Mouse (Mus musculus) left cerebral cortex, adult 2 months (tissue): ENCODE measurements around the gene Vmn1r67. TPM values are rescaled to one million over a fixed set of nuclear protein-coding genes. Genes with fewer than 3 reads are reported as not detected.

Experiments used
- DNase-seq, 2 experiments: peaks; one replicate each; pipeline ENCODE4 v3.0.0; 2021 to 2022; ENCODE audit warnings: low spot score in 2 of 2, mixed read lengths in 1 of 2; ENCODE audit errors: extremely low spot score in 1 of 2
- H3K27ac ChIP-seq: fragments of 200-600 bp; 2 replicates; pipeline ENCODE4 v1.8.1; 2022
- H3K4me3 ChIP-seq: fragments of 200-600 bp; 2 replicates; pipeline ENCODE4 v1.8.1; 2022
- CTCF ChIP-seq: fragments of 200-600 bp; IDR thresholded peaks from 2 replicates; pipeline ENCODE4 v1.8.1; 2022; ENCODE audit warnings: antibody characterized with exemption, mild to moderate bottlenecking, moderate library complexity
- intact Hi-C: fragments of 180-260 bp; cut with DNase I; formaldehyde crosslinking; loops from one replicate; pipeline ENCODE4 v1.15.1; 2025
- long read RNA-seq, 2 experiments: library from polyadenylated mRNA; stranded (forward); transcript quantifications; one replicate each; pipeline ENCODE4 v2.0.0; 2021; ENCODE audit warnings: borderline mapping rate in 2 of 2
- total RNA-seq, 2 experiments: library from RNA; stranded (reverse); gene quantifications; 2 replicates each; pipeline ENCODE4 v1.2.3; 2021

Vmn1r67 gene
- not detected for total RNA-seq
- long read RNA-seq, experiment 1, result 0 reads
- long read RNA-seq, experiment 2, result 0 reads

DNA sequence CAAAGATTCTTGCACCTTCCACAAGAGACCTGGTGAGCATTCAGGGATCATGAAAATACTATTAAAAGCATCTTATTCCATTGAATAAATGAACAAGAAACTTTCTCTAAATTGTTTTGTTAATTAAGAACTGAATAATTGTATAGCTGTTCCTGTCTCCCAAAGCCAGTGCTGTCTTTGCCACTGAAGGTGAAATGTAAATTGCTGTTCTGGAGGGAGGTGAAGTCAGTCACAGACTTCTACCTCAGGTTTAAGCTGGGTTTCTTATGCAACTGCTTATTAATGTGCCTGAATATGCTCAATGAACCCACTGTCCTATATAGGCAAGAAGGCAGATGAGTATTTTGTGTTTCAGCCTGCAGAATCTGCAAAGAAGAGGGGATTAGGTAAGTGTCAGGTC is at the start of gene Vmn1r67:
Vmn1r67 (plus strand) TSS at position 301 of the 400 bp plus-strand sequence.
- no peak for DNase-seq
- no peak for TF ChIP-seq CTCF
- H3K4me3 ChIP-seq, result no peak within 1 kb of the TSS
- H3K27ac ChIP-seq, result no peak within 1 kb of the TSS
- intact Hi-C loops, result no loop called here

DNA sequence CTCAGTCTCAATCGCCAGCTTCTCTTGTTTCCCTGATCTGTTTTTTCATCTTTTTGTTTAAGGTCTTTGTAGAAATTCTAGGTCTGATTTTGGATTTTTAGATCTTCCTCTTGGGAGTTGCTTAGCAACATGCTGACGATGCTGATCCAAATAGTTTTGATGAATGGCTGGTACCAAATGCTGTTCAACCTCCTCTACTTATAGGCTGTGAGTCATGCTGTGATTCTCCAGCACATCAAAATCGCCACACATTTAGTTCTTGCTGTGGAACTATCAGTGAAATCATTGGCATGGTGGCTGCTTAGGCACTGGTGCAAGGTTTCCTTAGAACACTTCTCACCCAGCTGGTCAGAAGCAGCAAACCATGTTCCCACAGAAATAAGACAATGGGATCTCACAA is 15.0 kb downstream of the Vmn1r67 start:
- intact Hi-C loops, result no loop called here
- TF ChIP-seq CTCF, result no peak
- peak in 1 of 2 experiments; percentile 11 for DNase-seq
- H3K27ac ChIP-seq, result no peak overlapping the region
- no peak overlapping the region for H3K4me3 ChIP-seq

DNA sequence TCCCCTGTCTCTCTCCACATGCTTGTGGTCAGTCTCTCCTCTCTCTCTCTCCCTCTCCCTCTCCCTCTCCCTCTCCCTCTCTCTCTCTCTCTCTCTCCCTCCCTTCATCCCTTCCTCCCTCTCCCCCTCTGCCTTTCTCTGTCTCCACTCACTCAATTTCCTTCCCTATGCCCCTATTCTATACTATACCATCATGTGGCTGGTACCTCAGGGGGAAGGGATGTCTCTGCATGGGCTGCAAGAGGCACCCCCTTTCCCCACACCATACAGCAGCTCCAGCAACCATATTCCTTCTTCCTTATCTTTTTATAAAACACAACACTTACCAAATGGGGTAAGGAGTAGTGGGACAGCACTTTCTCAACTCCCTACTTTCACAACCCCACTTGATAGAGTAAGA is 36.7 kb downstream of the Vmn1r67 start:
- TF ChIP-seq CTCF, result no peak

DNA sequence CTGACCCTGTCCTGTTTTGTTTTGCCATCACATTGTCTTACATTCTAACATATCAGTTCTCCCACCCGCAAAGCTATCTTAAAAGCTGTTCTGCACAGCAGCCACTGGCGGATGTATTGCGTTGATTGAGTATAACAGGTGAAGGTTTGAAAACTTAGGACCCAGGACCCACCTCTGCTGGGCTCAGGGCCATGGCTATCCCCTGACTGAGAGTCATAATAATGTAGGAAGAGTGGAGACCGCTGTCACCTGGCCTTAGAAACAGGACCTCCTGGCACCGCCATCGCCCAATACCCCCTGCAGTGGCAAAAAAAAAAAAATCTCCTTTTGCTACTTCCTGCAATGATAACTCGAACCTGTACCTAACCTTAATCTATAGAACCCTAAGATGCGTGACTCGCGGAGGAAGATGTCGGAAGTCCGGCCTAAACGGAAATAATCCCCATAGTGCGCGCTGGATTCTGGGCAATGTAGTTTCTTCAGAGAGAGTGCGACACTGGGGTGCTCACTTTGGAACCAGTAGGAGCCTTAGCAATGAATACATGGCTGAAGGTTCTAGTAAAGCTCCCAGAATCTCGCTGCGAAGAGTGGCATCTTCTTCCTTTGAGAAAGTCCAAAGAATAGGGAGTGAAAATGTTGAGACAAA is 37.6 kb downstream of the Vmn1r67 start:
- TF ChIP-seq CTCF, result no peak
- DNase-seq, result peak; percentile 38 to 51
- H3K27ac ChIP-seq, result 0 out of 2 replicates have a peak overlapping the region, but pooled peaks have one; percentile 44
- intact Hi-C loops, result loop anchor here (10.0 kb wide), 1 partner anchor 2004 kb away; no protein-coding TSS in a partner anchor
- peak overlapping the region; percentile 48 for H3K4me3 ChIP-seq

More for the DNA sequence above, 36.7 kb downstream of the Vmn1r67 start:
- intact Hi-C loops, result loop anchor here (10.0 kb wide), 1 partner anchor 2005 kb away; no protein-coding TSS in a partner anchor
- no peak for DNase-seq
- Histone ChIP-seq H3K27ac (no peak overlapping the region), H3K4me3 (no peak overlapping the region)

DNA sequence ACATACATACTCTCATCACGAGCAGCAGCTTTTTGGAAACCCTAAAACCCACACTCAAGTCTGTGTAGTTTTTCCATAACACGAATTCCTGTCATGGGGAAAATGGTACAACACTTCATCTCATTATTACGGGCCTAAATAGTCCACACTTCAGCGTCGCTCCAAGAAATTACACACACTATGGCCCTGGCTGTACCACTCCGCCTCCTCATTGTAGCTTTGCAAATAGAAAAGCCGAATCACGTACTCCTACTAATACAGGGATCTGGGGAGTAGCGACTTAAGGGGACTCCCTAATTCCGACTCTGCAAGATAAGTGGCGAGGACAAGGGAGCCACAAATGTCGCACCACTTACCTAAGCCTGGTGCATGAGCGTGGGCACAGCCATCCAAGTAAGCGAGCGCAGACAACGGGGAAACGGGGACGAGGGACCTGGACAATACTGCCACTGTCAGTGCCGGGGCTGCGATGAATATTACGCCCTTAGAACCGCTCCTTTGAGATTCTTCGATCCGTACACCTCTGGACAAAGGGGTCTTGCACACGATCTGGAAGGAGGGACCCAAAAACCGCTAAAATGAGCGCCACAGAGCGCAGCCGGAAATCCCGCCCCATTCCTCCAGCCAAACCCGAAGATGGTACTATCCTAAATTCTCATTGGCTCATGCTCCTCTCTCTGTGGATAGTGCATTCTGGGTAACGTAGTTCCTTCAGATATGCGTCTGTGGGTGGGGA is 51.8 kb downstream of the Vmn1r67 start, which contains the start of gene Zik1:
Zik1 (minus strand) TSS at position 609 of the 736 bp plus-strand sequence.
- intact Hi-C loops, result no loop called here
- H3K27ac ChIP-seq, result peak within 1 kb of the TSS; percentile 87
- peak within 1 kb of the TSS; percentile 64 for H3K4me3 ChIP-seq
- peak; percentile 70 to 76 for DNase-seq
- TF ChIP-seq CTCF, result no peak

DNA sequence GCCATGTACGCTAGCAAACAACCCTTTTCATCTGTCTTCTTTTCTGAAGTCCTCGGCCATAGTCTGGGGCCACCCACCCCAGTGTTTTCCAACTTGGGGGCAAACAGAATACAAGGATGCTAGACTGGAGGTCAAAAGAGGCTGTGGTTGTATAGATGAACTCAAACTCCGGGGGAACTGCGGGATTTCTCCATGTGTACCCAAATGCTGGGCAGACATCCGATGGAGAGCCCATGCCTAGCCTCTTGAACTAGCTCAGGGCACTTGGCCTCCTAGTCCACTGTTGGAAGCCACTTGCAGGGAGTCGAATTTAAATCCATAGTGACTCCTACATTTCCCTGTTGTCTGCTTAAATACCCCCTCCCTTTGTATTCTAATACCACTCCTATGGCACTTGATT is 52.4 kb downstream of the Vmn1r67 start:
- Histone ChIP-seq H3K27ac (no peak overlapping the region), H3K4me3 (peak overlapping the region; percentile 64)
- no peak for DNase-seq
- intact Hi-C loops, result no loop called here
- no peak for TF ChIP-seq CTCF

Other genes starting within 250 kb of the Vmn1r67 start
- not detected for gene Vmn1r66, start 165.3 kb upstream of the Vmn1r67 start, total RNA-seq
- 10 to 100 TPM; 15.0 to 15.7 TPM for gene Zik1, start 52.1 kb downstream of the Vmn1r67 start, total RNA-seq
- gene Vmn1r68, start 115.2 kb downstream of the Vmn1r67 start, total RNA-seq, result not detected
- not detected for gene Vmn1r69, start 170.3 kb downstream of the Vmn1r67 start, total RNA-seq
- not detected for gene Vmn1r70, start 188.2 kb downstream of the Vmn1r67 start, total RNA-seq
- gene Nlrp4b, start 244.5 kb downstream of the Vmn1r67 start, total RNA-seq, result not detected